9 mouse cellular contexts compared by ENCODE assay signal in genomic region chr9:63672797-63673493, GRCm38 (mm10).
DNase-seq lines count a peak whose midpoint lies in the region.
"Had no signal": no experiment of that assay in that cellular context is flagged by ENCODE, and none has a peak within 500 bp of the region (broad histone marks: within the 10 kb centered on the region; RNA-seq: fewer than 3 reads in every experiment).

No protein-coding gene starts in this region.

- peak overlapping the region; percentile 74 for H3K27ac ChIP-seq in limb, embryonic 10.5 days
- H3K27ac ChIP-seq: midbrain, embryonic 12.5 days had no signal

- peak; percentile 97 for DNase-seq in heart, adult 11 months
- no peak for DNase-seq in heart, postnatal 36 days
- DNase-seq in urinary bladder, postnatal 36 days (ENCODE audit: low spot score in 2 of 2) = peak; percentile 52 to 66
- DNase-seq in urinary bladder, postnatal 10 days (ENCODE audit: low spot score) = no peak
- DNase-seq in limb, embryonic 10.5 days (ENCODE audit: low spot score) = no peak
- no peak for DNase-seq in ovary, postnatal 14 days (ENCODE audit: low spot score)
- no peak for DNase-seq in spleen, adult 18-20 months
- DNase-seq in adrenal gland, postnatal 4 days (ENCODE audit: low spot score in 2 of 2) = no peak

- peaks cover 49% of the 10 kb centered on the region for H3K4me1 ChIP-seq in limb, embryonic 10.5 days

- 65% methylated on average over 8 of the region's 8 CpGs for WGBS in limb, embryonic 10.5 days

- peaks cover 26% of the 10 kb centered on the region for H3K36me3 ChIP-seq in limb, embryonic 10.5 days
- H3K36me3 ChIP-seq: midbrain, embryonic 12.5 days had no signal

- no peaks in the 10 kb centered on the region for H3K9me3 ChIP-seq in limb, embryonic 10.5 days (replicated peaks)
- H3K9me3 ChIP-seq: midbrain, embryonic 12.5 days had no signal

- no peaks in the 10 kb centered on the region for H3K27me3 ChIP-seq in limb, embryonic 10.5 days (ENCODE audit: low read depth, poor library complexity, severe bottlenecking)
- H3K27me3 ChIP-seq: midbrain, embryonic 12.5 days had no signal

- intact Hi-C loops in heart, postnatal 36 days (cut with DNase I) = no loop called here

- no peak overlapping the region for H3K4me3 ChIP-seq in limb, embryonic 10.5 days
- H3K4me3 ChIP-seq: midbrain, embryonic 12.5 days had no signal

Comparison
In these comparisons a context has a peak if more than half of its experiments do, and no peak if none do; other contexts are left out.
1. DNase-seq: peak in heart, adult 11 months (single experiment) and urinary bladder, postnatal 36 days (2 of 2); none in heart, postnatal 36 days (0 of 2), urinary bladder, postnatal 10 days (single experiment), limb, embryonic 10.5 days (single experiment), ovary, postnatal 14 days (single experiment), spleen, adult 18-20 months (0 of 2) and adrenal gland, postnatal 4 days (0 of 2).